Mouse (Mus musculus): ENCODE results near the gene Ctu2. TPM values are rescaled to one million over a fixed set of nuclear protein-coding genes. Genes with fewer than 3 reads are reported as not detected.

Ctu2 gene
- 23.9 and 29.6 TPM in 2 replicates for polyA plus RNA-seq (2015; fragmentation: Nextera tagmentation; extraction: Ambion mirVana)

- peak within 1 kb of the TSS; percentile 92 for H3K4me2 ChIP-seq
- H3K4me1 ChIP-seq, result peaks cover 25% of the 10 kb centered on the region
- WGBS, result under 1% methylated on average over 103 of the region's 103 CpGs
- H3K36me3 ChIP-seq, result peaks cover 65% of the 10 kb centered on the region
- peak within 1 kb of the TSS; percentile 98 for H3K9ac ChIP-seq
- peak within 1 kb of the TSS; percentile 99 for H3K4me3 ChIP-seq
- H3K27me3 ChIP-seq (replicated peaks), result no peaks in the 10 kb centered on the region
- H3K9me3 ChIP-seq, result no peaks in the 10 kb centered on the region
- H3K27ac ChIP-seq (replicated peaks), result peak within 1 kb of the TSS; percentile 90
- peak; percentile 87 for ATAC-seq (ENCODE audit: extremely low read depth, insufficient number of reproducible peaks, low FRiP score, low TSS enrichment)
Observed at GRCm38 (mm10) chr8:122475580-122476320, at the start of gene Ctu2, which contains the start of gene Rnf166. Gene Ctu2, plus strand, starts transcription at chr8:122476143. Gene Rnf166, minus strand, starts transcription at chr8:122476064.

GRCm38 (mm10) chr8:122426145-122426544 is 49.8 kb upstream of the Ctu2 start:
- H3K27me3 ChIP-seq (replicated peaks), result no peaks in the 10 kb centered on the region
- no peak overlapping the region for H3K4me2 ChIP-seq
- 0 out of 2 replicates have a peak, but pooled peaks have one; percentile 15 for ATAC-seq (ENCODE audit: extremely low read depth, insufficient number of reproducible peaks, low FRiP score, low TSS enrichment)
- H3K4me1 ChIP-seq, result peaks cover 12% of the 10 kb centered on the region
- no peak overlapping the region for H3K27ac ChIP-seq (replicated peaks)
- peaks cover 9% of the 10 kb centered on the region for H3K36me3 ChIP-seq
- WGBS, result 62% methylated on average over 9 of the region's 9 CpGs
- H3K9ac ChIP-seq, result no peak overlapping the region
- no peaks in the 10 kb centered on the region for H3K9me3 ChIP-seq
- no peak overlapping the region for H3K4me3 ChIP-seq

DNA sequence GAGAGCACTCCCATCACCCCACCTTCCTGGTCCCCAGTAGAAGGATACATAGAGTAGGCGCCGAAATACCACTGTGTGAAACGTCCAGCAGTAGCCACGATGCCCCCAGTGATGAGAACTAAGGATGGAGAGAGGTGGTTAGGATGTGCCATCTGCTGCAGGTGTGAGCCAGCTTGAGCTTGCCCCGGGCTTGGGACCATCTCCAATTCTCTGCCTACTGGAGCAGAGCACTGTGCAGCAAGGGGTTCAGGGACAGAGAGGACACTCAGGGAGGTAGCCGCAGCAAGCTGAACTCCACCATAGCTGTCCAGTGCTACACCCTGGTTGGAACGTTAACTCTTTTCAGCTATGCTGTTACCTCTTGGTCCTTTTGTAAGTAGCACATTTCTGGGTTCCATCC is 48.3 kb upstream of the Ctu2 start:
- peaks cover 9% of the 10 kb centered on the region for H3K36me3 ChIP-seq
- 85% methylated on average over 7 of the region's 7 CpGs for WGBS
- H3K27me3 ChIP-seq (replicated peaks), result no peaks in the 10 kb centered on the region
- H3K4me2 ChIP-seq, result no peak overlapping the region
- ATAC-seq (ENCODE audit: extremely low read depth, insufficient number of reproducible peaks, low FRiP score, low TSS enrichment), result no peak
- peaks cover 24% of the 10 kb centered on the region for H3K4me1 ChIP-seq
- no peak overlapping the region for H3K27ac ChIP-seq (replicated peaks)
- no peak overlapping the region for H3K9ac ChIP-seq
- no peak overlapping the region for H3K4me3 ChIP-seq
- H3K9me3 ChIP-seq, result no peaks in the 10 kb centered on the region

DNA sequence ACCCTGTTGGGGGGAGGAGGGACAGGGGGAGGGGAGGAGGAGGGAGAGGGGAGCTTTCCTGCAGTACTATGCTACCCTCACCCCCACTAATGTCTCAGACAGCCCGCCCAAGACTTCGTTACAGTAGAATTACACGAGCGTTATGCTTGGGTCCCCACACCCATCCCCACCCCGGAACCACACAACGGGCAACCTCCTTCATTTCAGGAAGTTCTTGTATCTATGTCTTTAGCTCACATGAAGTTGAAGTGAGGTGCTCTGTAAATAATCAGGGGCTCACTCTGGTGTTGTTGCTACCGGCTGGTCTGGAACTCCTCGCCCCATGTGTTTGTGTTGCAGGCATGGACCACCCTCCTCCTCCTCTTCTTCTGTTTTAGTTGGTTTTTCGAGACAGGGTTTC is 47.8 kb upstream of the Ctu2 start:
- no peak overlapping the region for H3K4me3 ChIP-seq
- H3K27me3 ChIP-seq (replicated peaks), result no peaks in the 10 kb centered on the region
- no peak for ATAC-seq (ENCODE audit: extremely low read depth, insufficient number of reproducible peaks, low FRiP score, low TSS enrichment)
- H3K4me2 ChIP-seq, result no peak overlapping the region
- 81% methylated on average over 9 of the region's 9 CpGs for WGBS
- no peak overlapping the region for H3K9ac ChIP-seq
- H3K4me1 ChIP-seq, result peaks cover 30% of the 10 kb centered on the region
- no peak overlapping the region for H3K27ac ChIP-seq (replicated peaks)
- H3K36me3 ChIP-seq, result peaks cover 9% of the 10 kb centered on the region
- H3K9me3 ChIP-seq, result no peaks in the 10 kb centered on the region

DNA sequence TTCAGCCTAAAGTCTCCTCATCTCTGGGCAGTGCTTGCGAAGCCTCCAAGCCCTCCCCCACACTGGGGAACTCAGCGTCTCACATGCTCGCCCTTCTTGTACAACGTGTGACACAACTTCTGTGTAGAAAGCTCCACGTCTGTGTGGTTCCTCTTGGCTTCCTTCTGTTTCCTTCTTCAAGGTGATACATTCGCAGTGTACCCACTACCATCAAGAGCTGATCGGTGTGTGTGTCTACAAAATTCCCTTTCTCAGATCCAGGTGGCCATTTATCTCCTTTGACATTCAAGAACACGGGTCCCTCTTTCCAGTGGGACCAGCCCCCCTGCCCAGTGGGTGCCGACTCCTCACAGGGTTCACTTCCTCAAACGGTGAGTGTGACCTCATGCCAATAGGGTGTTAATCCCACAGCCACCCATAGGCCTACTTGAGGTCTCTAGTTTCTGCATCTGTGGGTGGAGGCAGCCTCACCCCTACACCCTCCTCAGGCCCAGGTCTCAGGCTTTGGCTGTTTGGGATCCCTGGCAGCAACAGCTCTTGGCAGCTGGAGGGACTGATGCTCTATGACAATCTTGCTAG is 45.8 kb upstream of the Ctu2 start:
- Histone ChIP-seq H3K9ac (no peak overlapping the region), H3K9me3 (no peaks in the 10 kb centered on the region), H3K4me2 (no peak overlapping the region), H3K27me3 (replicated peaks) (no peaks in the 10 kb centered on the region), H3K4me1 (peaks cover 19% of the 10 kb centered on the region), H3K36me3 (peaks cover 26% of the 10 kb centered on the region), H3K27ac (replicated peaks) (no peak overlapping the region), H3K4me3 (no peak overlapping the region)
- 74% methylated on average over 10 of the region's 10 CpGs for WGBS
- no peak for ATAC-seq (ENCODE audit: extremely low read depth, insufficient number of reproducible peaks, low FRiP score, low TSS enrichment)

DNA sequence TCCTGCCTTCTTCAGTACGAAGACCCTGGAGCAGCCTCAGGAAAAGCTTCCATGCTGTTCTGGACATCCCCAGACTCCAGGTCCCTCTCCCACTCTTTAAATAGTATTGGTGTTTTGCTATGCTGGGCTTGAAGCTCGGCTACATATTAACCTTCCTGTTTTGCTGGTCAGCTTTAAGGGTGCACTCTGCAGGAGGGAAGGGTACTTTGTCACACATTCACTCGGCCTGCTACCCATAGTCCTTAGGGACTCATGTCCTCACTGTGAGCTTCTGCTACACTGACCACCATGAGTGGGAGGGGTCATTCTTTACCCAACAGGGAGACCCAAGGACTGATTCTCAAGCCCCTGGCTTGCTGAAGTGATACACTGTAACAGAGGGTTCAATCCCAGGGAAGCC is 45.3 kb upstream of the Ctu2 start:
- no peak for ATAC-seq (ENCODE audit: extremely low read depth, insufficient number of reproducible peaks, low FRiP score, low TSS enrichment)

GRCm38 (mm10) chr8:122431694-122432442 is 44.1 kb upstream of the Ctu2 start:
- peaks cover 38% of the 10 kb centered on the region for H3K36me3 ChIP-seq
- no peaks in the 10 kb centered on the region for H3K9me3 ChIP-seq
- H3K4me1 ChIP-seq, result peaks cover 19% of the 10 kb centered on the region
- no peak for ATAC-seq (ENCODE audit: extremely low read depth, insufficient number of reproducible peaks, low FRiP score, low TSS enrichment)
- peak overlapping the region; percentile 71 for H3K27ac ChIP-seq (replicated peaks)
- peak overlapping the region; percentile 88 for H3K9ac ChIP-seq
- WGBS, result 28% methylated on average over 18 of the region's 18 CpGs
- no peaks in the 10 kb centered on the region for H3K27me3 ChIP-seq (replicated peaks)
- peak overlapping the region; percentile 68 for H3K4me3 ChIP-seq
- peak overlapping the region; percentile 90 for H3K4me2 ChIP-seq

More for the DNA sequence above, 45.3 kb upstream of the Ctu2 start:
- 65% methylated on average over 3 of the region's 3 CpGs for WGBS
- Histone ChIP-seq H3K9ac (no peak overlapping the region), H3K9me3 (no peaks in the 10 kb centered on the region), H3K4me2 (no peak overlapping the region), H3K27me3 (replicated peaks) (no peaks in the 10 kb centered on the region), H3K27ac (replicated peaks) (no peak overlapping the region), H3K4me3 (no peak overlapping the region), H3K4me1 (peaks cover 19% of the 10 kb centered on the region), H3K36me3 (peaks cover 27% of the 10 kb centered on the region)

DNA sequence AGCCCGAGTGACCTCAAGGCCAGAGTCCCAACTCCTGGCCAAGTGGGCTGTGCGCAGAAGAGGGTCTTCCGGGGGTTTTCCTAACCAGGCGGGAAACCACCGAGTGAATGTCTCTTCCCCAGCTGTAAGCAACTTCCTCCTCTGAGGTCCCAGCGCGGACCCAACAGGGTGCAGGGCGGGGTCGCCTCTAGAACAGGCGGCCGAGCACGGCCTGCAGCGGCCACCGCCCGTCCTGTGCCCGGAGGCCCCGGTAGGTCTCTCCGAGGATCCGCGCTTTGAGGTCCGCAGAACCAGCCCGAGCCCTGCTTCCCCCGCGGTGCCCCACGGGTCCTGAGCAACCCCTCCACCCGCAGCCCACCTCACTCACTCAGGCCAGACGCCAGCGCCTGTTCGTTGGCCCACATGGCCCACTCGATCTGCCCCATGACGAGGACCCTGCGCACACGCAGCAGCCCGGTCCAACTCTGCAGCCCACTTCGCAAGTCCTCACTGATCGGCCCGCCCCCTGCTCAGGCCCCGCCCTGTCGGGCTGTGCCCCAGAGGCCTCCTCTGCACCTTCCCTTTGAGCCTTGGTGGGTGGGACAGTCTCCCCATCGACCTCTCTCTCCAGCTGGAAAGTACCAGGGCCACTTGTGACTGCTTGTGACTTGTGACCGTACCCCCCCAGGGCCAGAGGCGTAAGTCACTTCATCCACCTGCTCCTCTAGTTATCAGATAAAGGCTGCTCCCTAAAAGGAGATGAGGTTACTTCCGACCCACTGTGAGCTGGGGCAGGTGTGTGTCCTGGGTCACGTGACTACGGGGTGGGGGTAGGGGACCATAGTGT is 43.3 kb upstream of the Ctu2 start, which contains the start of gene Cyba:
TSS of gene Cyba (minus strand) at position 488 of the 826 bp plus-strand sequence.
- Histone ChIP-seq H3K27ac (replicated peaks) (peak within 1 kb of the TSS; percentile 71), H3K9me3 (no peaks in the 10 kb centered on the region), H3K27me3 (replicated peaks) (no peaks in the 10 kb centered on the region), H3K36me3 (peaks cover 46% of the 10 kb centered on the region), H3K4me2 (peak within 1 kb of the TSS; percentile 90), H3K4me3 (peak within 1 kb of the TSS; percentile 68), H3K4me1 (peaks cover 22% of the 10 kb centered on the region), H3K9ac (peak within 1 kb of the TSS; percentile 88)
- ATAC-seq (ENCODE audit: extremely low read depth, insufficient number of reproducible peaks, low FRiP score, low TSS enrichment), result peak; percentile 51; the same call in 1 of the 2 replicates
- 3% methylated on average over 45 of the region's 45 CpGs for WGBS

GRCm38 (mm10) chr8:122433269-122433905 is 42.6 kb upstream of the Ctu2 start:
- ATAC-seq (ENCODE audit: extremely low read depth, insufficient number of reproducible peaks, low FRiP score, low TSS enrichment), result peak; percentile 1; the same call in 1 of the 2 replicates
- Histone ChIP-seq H3K27ac (replicated peaks) (peak overlapping the region; percentile 71; the same call in 1 of the 2 replicates), H3K4me1 (peaks cover 29% of the 10 kb centered on the region), H3K36me3 (peaks cover 51% of the 10 kb centered on the region), H3K9ac (peak overlapping the region; percentile 88), H3K27me3 (replicated peaks) (no peaks in the 10 kb centered on the region), H3K9me3 (no peaks in the 10 kb centered on the region), H3K4me3 (peak overlapping the region; percentile 68), H3K4me2 (peak overlapping the region; percentile 90)
- 63% methylated on average over 11 of the region's 11 CpGs for WGBS

DNA sequence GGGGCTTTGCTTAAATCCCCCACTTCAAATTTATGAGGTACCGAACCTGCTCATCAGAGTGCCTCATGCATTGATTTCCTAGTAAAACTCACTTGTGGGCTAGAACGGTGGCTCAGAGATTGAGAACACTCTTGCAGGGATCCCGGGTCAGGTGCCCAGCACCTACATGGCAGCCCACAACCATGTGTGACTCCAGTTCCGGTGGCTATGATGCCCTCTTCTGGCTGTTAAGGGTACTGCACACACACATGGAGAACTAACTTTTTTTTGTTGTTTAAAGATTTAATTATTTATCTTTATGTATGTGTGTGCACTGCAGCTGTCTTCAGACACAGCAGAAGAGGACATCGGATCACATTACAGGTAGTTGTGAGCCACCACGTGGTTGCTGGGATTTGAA is 40.6 kb upstream of the Ctu2 start:
- Histone ChIP-seq H3K4me2 (no peak overlapping the region), H3K36me3 (peaks cover 56% of the 10 kb centered on the region), H3K27ac (replicated peaks) (no peak overlapping the region), H3K9ac (no peak overlapping the region), H3K27me3 (replicated peaks) (no peaks in the 10 kb centered on the region), H3K9me3 (no peaks in the 10 kb centered on the region), H3K4me1 (peaks cover 30% of the 10 kb centered on the region), H3K4me3 (no peak overlapping the region)
- no peak for ATAC-seq (ENCODE audit: extremely low read depth, insufficient number of reproducible peaks, low FRiP score, low TSS enrichment)
- whole genome bisulfite sequencing, result 86% methylated on average over 6 of the region's 6 CpGs

All from heart, embryonic 13.5 days (tissue).